Mouse (Mus musculus) lung, embryonic 14.5 days (tissue): ENCODE results near the gene Jsrp1. TPM values are rescaled to one million over a fixed set of nuclear protein-coding genes. Genes with fewer than 3 reads are reported as not detected.

Experiments used
- ATAC-seq: fragments of 200-750 bp; cut with Nextera tagmentation; 2 replicates; pipeline ENCODE4 v1.8.0; 2017; ENCODE audit warnings: mild to moderate bottlenecking, moderate TSS enrichment, moderate library complexity; ENCODE audit not compliant: insufficient read depth
- DNase-seq: peaks from one replicate; pipeline ENCODE4 v3.0.0-alpha.2; 2015
- H3K27ac ChIP-seq: fragments of 300-500 bp; sonication (generic); 2 replicates; pipeline ENCODE4 v1.5.1; 2014; ENCODE audit warnings: low read depth, mild to moderate bottlenecking, moderate library complexity
- H3K27me3 ChIP-seq: fragments of 300-500 bp; sonication (generic); 2 replicates; pipeline ENCODE4 v1.6.1; 2014; ENCODE audit warnings: low read length, control low read depth; ENCODE audit not compliant: insufficient read depth
- H3K36me3 ChIP-seq: fragments of 300-500 bp; sonication (generic); 2 replicates; pipeline ENCODE4 v1.6.1; 2014; ENCODE audit warnings: control low read depth; ENCODE audit not compliant: insufficient read depth
- H3K4me1 ChIP-seq: fragments of 300-500 bp; sonication (generic); 2 replicates; pipeline ENCODE4 v1.6.1; 2014; ENCODE audit warnings: antibody characterized with exemption, control low read depth; ENCODE audit not compliant: insufficient read depth
- H3K4me2 ChIP-seq: fragments of 300-500 bp; sonication (generic); 2 replicates; pipeline ENCODE4 v1.6.1; 2014; ENCODE audit warnings: mild to moderate bottlenecking
- H3K4me3 ChIP-seq: fragments of 300-500 bp; sonication (generic); 2 replicates; pipeline ENCODE4 v1.5.1; 2014; ENCODE audit warnings: low read depth, low read length
- H3K9ac ChIP-seq: fragments of 300-500 bp; sonication (generic); 2 replicates; pipeline ENCODE4 v1.6.1; 2014
- H3K9me3 ChIP-seq: fragments of 300-500 bp; sonication (generic); 2 replicates; pipeline ENCODE4 v1.6.1; 2016; ENCODE audit warnings: low read depth, low read length, control low read depth
- CTCF ChIP-seq: IDR thresholded peaks from 2 replicates; pipeline ENCODE4 v1.5.1; 2016; ENCODE audit warnings: antibody characterized with exemption, low read depth
- WGBS: fragments of 180-500 bp; shearing (Covaris S2); extraction: QIAGEN DNeasy Blood & Tissue Kit; methylation state at CpG from one replicate; pipeline ENCODE4 v1.1.7; 2014; 5-methylcytosine and 5-hydroxymethylcytosine counted together
- polyA plus RNA-seq: library from polyadenylated mRNA; unstranded; fragments of >200 nt; fragmentation: Nextera tagmentation; extraction: Ambion mirVana; gene quantifications from 2 replicates; pipeline ENCODE4 v1.2.1, GENCODE M21; 2014

Jsrp1 gene
- polyA plus RNA-seq, 1 experiment from 2014 or later, result 0.97 TPM

DNA sequence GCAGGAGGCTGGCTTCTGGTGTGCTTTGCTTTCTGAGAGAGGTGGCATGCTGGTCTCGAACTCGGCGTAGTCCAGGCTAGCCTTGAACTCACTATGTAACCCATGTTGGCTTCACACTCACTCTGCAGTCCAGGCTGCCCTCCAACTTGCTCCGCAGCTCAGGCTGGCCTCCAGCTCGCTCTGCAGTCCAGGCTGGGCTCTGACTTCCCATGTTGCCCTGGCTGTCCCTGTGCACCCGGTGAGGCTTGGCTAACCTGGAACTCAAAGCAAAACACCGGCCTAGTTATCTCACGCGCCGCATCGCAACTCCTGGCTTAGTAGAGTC lies 42.4 kb upstream of the Jsrp1 start:
- 19% methylated on average over 11 of the region's 11 CpGs for WGBS
- ATAC-seq, result no peak
- peak; percentile 17 for DNase-seq

DNA sequence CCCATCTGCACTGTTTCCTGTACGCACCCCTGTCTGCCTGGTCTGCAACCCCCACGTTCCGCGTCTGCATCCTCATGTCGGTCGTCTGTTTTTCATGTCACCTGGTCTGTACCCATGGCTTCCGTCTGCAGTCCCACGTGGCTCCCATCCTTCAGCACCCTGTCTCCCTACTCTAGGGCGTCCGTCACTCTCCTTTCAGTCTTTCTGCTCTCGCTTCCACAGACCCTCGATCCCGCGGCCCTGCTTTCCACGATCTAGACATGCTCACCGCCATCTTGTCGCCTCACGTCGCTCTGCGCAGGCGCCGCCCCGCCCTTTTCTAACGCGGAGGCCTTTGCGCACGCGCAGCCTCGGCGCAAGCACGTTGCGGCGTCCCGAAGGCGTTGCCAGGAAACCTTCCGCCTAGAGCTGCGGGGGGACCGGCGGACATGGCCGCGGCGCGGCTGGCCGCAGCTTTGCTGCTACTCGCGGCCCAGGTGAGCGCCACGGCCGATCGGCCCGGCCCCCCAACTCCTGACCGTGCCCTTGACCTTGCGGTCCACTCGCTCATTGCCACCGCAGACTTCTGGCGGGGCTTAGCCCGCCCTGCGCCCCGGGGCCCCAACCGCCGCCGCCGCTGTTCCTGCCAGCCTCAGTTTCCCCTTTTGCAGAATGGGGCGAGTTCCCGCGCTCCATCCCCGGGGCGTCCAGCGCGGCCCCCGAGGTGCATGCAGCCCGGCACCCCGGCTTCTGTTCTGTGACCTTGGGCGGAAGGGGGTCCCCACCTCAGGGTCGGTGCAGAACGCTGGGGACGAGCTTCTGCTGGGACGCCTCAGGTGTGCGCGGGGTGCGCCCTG lies 41.8 kb upstream of the Jsrp1 start, which contains the start of the genes Lsm7 and Sppl2b:
Lsm7 (minus strand) TSS at position 297 of the 836 bp plus-strand sequence.
Sppl2b (plus strand) TSS at position 363 of the 836 bp plus-strand sequence.
- under 1% methylated on average over 80 of the region's 81 CpGs for WGBS
- Histone ChIP-seq H3K27ac (no peak within 1 kb of the TSS), H3K4me1 (peaks cover 4% of the 10 kb centered on the region; the same call in 1 of the 2 replicates), H3K27me3 (no peaks in the 10 kb centered on the region), H3K4me2 (peak within 1 kb of the TSS; percentile 99), H3K9ac (peak within 1 kb of the TSS; percentile 85), H3K4me3 (peak within 1 kb of the TSS; percentile 81), H3K36me3 (peaks cover 23% of the 10 kb centered on the region), H3K9me3 (no peaks in the 10 kb centered on the region)
- no peak for TF ChIP-seq CTCF
- DNase-seq (peak; percentile 99), ATAC-seq (peak; percentile 81)

More for the DNA sequence above, 42.4 kb upstream of the Jsrp1 start:
- H3K27ac ChIP-seq, result no peak overlapping the region
- H3K4me2 ChIP-seq, result peak overlapping the region; percentile 99
- H3K27me3 ChIP-seq, result no peaks in the 10 kb centered on the region
- H3K9me3 ChIP-seq, result no peaks in the 10 kb centered on the region
- peak overlapping the region; percentile 85 for H3K9ac ChIP-seq
- H3K36me3 ChIP-seq, result peaks cover 23% of the 10 kb centered on the region
- H3K4me3 ChIP-seq, result peak overlapping the region; percentile 81
- peaks cover 4% of the 10 kb centered on the region; the same call in 1 of the 2 replicates for H3K4me1 ChIP-seq
- TF ChIP-seq CTCF, result no peak

DNA sequence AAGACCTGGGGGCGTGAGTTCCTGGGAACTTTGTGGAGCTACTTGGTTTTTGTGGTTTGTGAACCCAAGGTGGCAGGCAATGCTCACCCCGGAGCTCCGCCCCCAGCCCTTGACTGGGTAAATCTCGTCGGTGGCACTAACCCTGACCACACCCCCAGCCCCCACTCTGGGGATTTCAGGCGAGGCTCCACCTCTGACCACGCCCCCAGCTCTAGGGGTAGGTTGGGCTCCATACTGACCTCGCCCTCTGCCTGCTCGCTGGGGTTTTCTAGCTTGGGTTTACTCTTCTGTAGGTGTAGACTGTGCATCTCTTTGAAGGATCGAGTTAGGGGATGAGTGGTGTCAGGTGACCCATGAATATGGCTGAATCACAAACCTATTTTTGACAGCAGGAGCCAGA lies 35.3 kb upstream of the Jsrp1 start:
- H3K9me3 ChIP-seq, result no peaks in the 10 kb centered on the region
- no peak for TF ChIP-seq CTCF
- no peak overlapping the region for H3K9ac ChIP-seq
- WGBS, result 6% methylated on average over 10 of the region's 10 CpGs
- DNase-seq (peak; percentile 66), ATAC-seq (peak; percentile 19; the same call in 1 of the 2 replicates)
- H3K27ac ChIP-seq, result no peak overlapping the region
- no peak overlapping the region for H3K4me2 ChIP-seq
- peaks cover 24% of the 10 kb centered on the region for H3K27me3 ChIP-seq
- H3K4me1 ChIP-seq, result no peaks in the 10 kb centered on the region
- H3K4me3 ChIP-seq, result no peak overlapping the region
- peaks cover 22% of the 10 kb centered on the region for H3K36me3 ChIP-seq

DNA sequence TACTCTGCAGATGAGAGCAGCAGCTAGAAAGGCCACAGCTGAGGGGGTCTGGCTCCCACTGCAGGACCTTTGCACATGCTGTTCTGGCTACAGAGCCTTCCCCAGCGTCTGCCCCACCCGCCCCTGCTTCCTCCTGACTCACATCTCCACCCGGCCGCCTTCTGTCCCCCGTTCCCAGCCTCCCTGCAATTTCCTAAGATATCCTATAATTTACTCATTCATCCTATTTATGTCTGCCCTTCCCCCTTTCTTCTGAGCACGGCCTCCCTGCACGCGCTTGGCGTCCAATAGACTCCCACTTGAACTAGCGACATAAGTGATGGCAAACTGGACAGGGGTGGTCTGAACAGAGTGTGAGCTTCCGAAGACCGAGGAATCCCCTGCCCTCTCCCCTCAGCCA lies 32.4 kb upstream of the Jsrp1 start:
- no peak for DNase-seq
- H3K9me3 ChIP-seq, result no peaks in the 10 kb centered on the region
- peaks cover 43% of the 10 kb centered on the region for H3K27me3 ChIP-seq
- no peak overlapping the region for H3K27ac ChIP-seq
- 66% methylated on average over 12 of the region's 12 CpGs for WGBS
- no peak overlapping the region for H3K4me3 ChIP-seq
- no peaks in the 10 kb centered on the region for H3K36me3 ChIP-seq
- H3K9ac ChIP-seq, result no peak overlapping the region
- H3K4me2 ChIP-seq, result no peak overlapping the region
- H3K4me1 ChIP-seq, result no peaks in the 10 kb centered on the region
- TF ChIP-seq CTCF, result no peak
- ATAC-seq, result no peak

DNA sequence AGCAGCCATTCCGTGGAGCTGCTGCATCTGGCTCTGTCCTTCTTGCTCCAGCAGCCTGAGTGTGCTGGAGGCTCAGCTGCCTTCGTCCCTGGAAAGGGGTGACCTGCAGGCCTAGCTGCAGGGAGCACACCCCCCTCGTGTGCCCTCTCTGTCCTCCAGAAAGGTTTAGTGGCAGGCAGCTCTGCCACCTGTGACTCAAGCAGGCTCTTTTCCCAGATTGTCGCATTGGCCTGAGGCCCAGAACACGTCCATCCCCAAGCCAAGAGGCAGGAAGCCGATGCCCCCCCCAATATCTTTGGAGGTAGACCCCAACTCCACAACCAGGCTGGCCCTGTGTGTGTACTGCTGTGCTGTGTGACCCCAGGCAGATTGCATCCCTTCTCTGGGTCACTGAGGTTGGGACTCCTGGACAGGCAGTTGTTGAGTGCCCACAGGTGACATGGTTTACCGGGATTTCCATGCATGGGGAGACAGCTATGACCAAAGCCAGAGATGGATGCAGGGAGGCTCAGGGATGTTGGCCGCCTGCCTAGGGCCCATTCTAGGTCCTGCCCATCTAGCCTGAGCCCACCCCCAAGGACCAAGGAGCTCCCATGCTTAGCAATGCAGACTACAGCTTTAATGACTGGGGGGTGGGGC lies 31.9 kb upstream of the Jsrp1 start:
- DNase-seq, result no peak
- no peaks in the 10 kb centered on the region for H3K36me3 ChIP-seq
- no peak overlapping the region for H3K4me2 ChIP-seq
- no peak for TF ChIP-seq CTCF
- 60% methylated on average over 8 of the region's 8 CpGs for WGBS
- ATAC-seq, result no peak
- no peaks in the 10 kb centered on the region for H3K9me3 ChIP-seq
- no peak overlapping the region for H3K9ac ChIP-seq
- no peaks in the 10 kb centered on the region for H3K4me1 ChIP-seq
- H3K4me3 ChIP-seq, result no peak overlapping the region
- H3K27ac ChIP-seq, result no peak overlapping the region
- peaks cover 43% of the 10 kb centered on the region for H3K27me3 ChIP-seq

DNA sequence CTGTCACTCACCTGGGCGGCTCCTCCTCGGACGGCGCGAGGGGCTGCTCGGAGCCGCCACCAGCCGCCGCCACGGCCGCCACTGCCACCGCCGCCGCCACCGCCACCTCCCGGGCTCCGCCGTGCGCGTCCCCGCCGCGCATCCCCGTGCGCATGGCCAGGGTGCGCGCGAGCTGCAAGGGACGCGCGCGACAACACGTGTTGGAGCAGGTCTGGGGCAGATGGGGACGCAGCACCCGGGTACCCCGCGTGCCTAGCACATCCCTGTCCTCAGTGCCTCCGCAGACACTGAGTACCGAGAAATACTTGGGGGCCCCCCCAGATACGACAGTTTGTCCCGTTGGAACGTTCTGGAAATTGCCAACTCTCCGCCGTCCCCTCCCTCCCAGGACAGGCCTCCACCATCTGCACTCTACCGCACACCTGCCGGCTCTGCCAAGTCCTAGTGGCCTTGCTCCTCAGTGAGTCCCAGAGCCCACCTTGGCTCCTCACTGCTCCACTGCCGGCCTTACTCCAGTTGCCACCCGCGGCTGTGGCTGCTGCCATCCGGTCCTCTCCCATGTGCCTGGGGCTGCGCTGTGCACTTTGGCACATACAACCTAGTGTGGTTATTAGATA lies 30.7 kb upstream of the Jsrp1 start, which contains the start of gene Lingo3:
Lingo3 (minus strand) TSS at position 109 of the 617 bp plus-strand sequence.
- H3K27me3 ChIP-seq, result peaks cover 43% of the 10 kb centered on the region
- 4% methylated on average over 48 of the region's 51 CpGs for WGBS

More for the DNA sequence above, 30.7 kb upstream of the Jsrp1 start, which contains the start of gene Lingo3:
- Histone ChIP-seq H3K4me2 (peak within 1 kb of the TSS; percentile 69), H3K4me3 (peak within 1 kb of the TSS; percentile 41), H3K9ac (peak within 1 kb of the TSS; percentile 47), H3K9me3 (no peaks in the 10 kb centered on the region), H3K27ac (no peak within 1 kb of the TSS), H3K36me3 (no peaks in the 10 kb centered on the region), H3K4me1 (no peaks in the 10 kb centered on the region)
- DNase-seq (peak; percentile 26), ATAC-seq (no peak)
- no peak for TF ChIP-seq CTCF
